Mouse (Mus musculus): ENCODE data around the gene Dpp4. TPM values are rescaled to one million over a fixed set of nuclear protein-coding genes. Genes with fewer than 3 reads are reported as not detected.

Dpp4 gene
- total and polyA plus RNA-seq, 2 experiments, result 31.0 to 122 TPM

GRCm38 (mm10) chr2:62355766-62356165 is 56.3 kb downstream of the Dpp4 start:
- TF ChIP-seq POLR2A (IDR thresholded peaks at IDR 0.05; ENCODE audit: extremely low read depth, insufficient read depth, low read length) (no peak), CTCF (IDR thresholded peaks at IDR 0.05; ENCODE audit: low read depth, low read length) (no peak)
- Histone ChIP-seq H3K27ac (replicated peaks; ENCODE audit: insufficient read depth, low read depth, low read length) (no peak overlapping the region), H3K36me3 (ENCODE audit: control insufficient read depth, insufficient read depth, low read length) (peaks cover 56% of the 10 kb centered on the region), H3K9ac (ENCODE audit: low read depth, low read length) (no peak overlapping the region), H3K79me2 (ENCODE audit: control insufficient read depth, insufficient read depth, low read length) (no peaks in the 10 kb centered on the region), H3K4me3 (ENCODE audit: insufficient read depth, low read depth, low read length) (no peak overlapping the region), H3K27me3 (ENCODE audit: control insufficient read depth, insufficient read depth, low read length) (no peaks in the 10 kb centered on the region), H3K4me1 (ENCODE audit: control insufficient read depth, insufficient read depth, low read length) (no peaks in the 10 kb centered on the region)
- WGBS, result 85% methylated on average over 6 of the region's 6 CpGs
- no peak for DNase-seq (ENCODE audit: extremely low read depth, low read depth, low spot score)

- WGBS, result 74% methylated on average over 3 of the region's 3 CpGs
- H3K4me1 ChIP-seq (ENCODE audit: control insufficient read depth, insufficient read depth, low read length), result no peaks in the 10 kb centered on the region
- DNase-seq (ENCODE audit: extremely low read depth, low read depth, low spot score), result no peak
Observed at GRCm38 (mm10) chr2:62352035-62352434, 60.0 kb downstream of the Dpp4 start.

GRCm38 (mm10) chr2:62347762-62348161 is 64.3 kb downstream of the Dpp4 start:
- peaks cover 49% of the 10 kb centered on the region for H3K36me3 ChIP-seq (ENCODE audit: control insufficient read depth, insufficient read depth, low read length)
- WGBS, result 95% methylated on average over 9 of the region's 9 CpGs
- no peak overlapping the region for H3K4me3 ChIP-seq (ENCODE audit: insufficient read depth, low read depth, low read length)
- no peaks in the 10 kb centered on the region for H3K4me1 ChIP-seq (ENCODE audit: control insufficient read depth, insufficient read depth, low read length)
- H3K27ac ChIP-seq (replicated peaks; ENCODE audit: insufficient read depth, low read depth, low read length), result no peak overlapping the region
- no peak for TF ChIP-seq POLR2A (IDR thresholded peaks at IDR 0.05; ENCODE audit: extremely low read depth, insufficient read depth, low read length)
- TF ChIP-seq CTCF (IDR thresholded peaks at IDR 0.05; ENCODE audit: low read depth, low read length), result no peak
- no peak overlapping the region for H3K9ac ChIP-seq (ENCODE audit: low read depth, low read length)
- H3K79me2 ChIP-seq (ENCODE audit: control insufficient read depth, insufficient read depth, low read length), result no peaks in the 10 kb centered on the region
- H3K27me3 ChIP-seq (ENCODE audit: control insufficient read depth, insufficient read depth, low read length), result no peaks in the 10 kb centered on the region
- DNase-seq (ENCODE audit: extremely low read depth, low read depth, low spot score), result no peak

More at GRCm38 (mm10) chr2:62352035-62352434, 60.0 kb downstream of the Dpp4 start:
- H3K9ac ChIP-seq (ENCODE audit: low read depth, low read length), result no peak overlapping the region
- H3K27ac ChIP-seq (replicated peaks; ENCODE audit: insufficient read depth, low read depth, low read length), result no peak overlapping the region
- TF ChIP-seq POLR2A (IDR thresholded peaks at IDR 0.05; ENCODE audit: extremely low read depth, insufficient read depth, low read length), result no peak
- TF ChIP-seq CTCF (IDR thresholded peaks at IDR 0.05; ENCODE audit: low read depth, low read length), result no peak
- no peaks in the 10 kb centered on the region for H3K27me3 ChIP-seq (ENCODE audit: control insufficient read depth, insufficient read depth, low read length)
- no peaks in the 10 kb centered on the region for H3K79me2 ChIP-seq (ENCODE audit: control insufficient read depth, insufficient read depth, low read length)
- H3K36me3 ChIP-seq (ENCODE audit: control insufficient read depth, insufficient read depth, low read length), result peaks cover 53% of the 10 kb centered on the region
- H3K4me3 ChIP-seq (ENCODE audit: insufficient read depth, low read depth, low read length), result no peak overlapping the region

- WGBS, result 40% methylated on average over 1 of the region's 1 CpGs
- H3K4me3 ChIP-seq (ENCODE audit: insufficient read depth, low read depth, low read length), result no peak overlapping the region
- TF ChIP-seq CTCF (IDR thresholded peaks at IDR 0.05; ENCODE audit: low read depth, low read length), result no peak
- TF ChIP-seq POLR2A (IDR thresholded peaks at IDR 0.05; ENCODE audit: extremely low read depth, insufficient read depth, low read length), result no peak
- no peak overlapping the region for H3K27ac ChIP-seq (replicated peaks; ENCODE audit: insufficient read depth, low read depth, low read length)
- no peaks in the 10 kb centered on the region for H3K27me3 ChIP-seq (ENCODE audit: control insufficient read depth, insufficient read depth, low read length)
- no peak for DNase-seq (ENCODE audit: extremely low read depth, low read depth, low spot score)
- H3K79me2 ChIP-seq (ENCODE audit: control insufficient read depth, insufficient read depth, low read length), result no peaks in the 10 kb centered on the region
- peaks cover 47% of the 10 kb centered on the region for H3K36me3 ChIP-seq (ENCODE audit: control insufficient read depth, insufficient read depth, low read length)
- H3K9ac ChIP-seq (ENCODE audit: low read depth, low read length), result no peak overlapping the region
- no peaks in the 10 kb centered on the region for H3K4me1 ChIP-seq (ENCODE audit: control insufficient read depth, insufficient read depth, low read length)
Observed at GRCm38 (mm10) chr2:62346771-62347170, 65.3 kb downstream of the Dpp4 start.

- Histone ChIP-seq H3K79me2 (ENCODE audit: control insufficient read depth, insufficient read depth, low read length) (no peaks in the 10 kb centered on the region), H3K4me1 (ENCODE audit: control insufficient read depth, insufficient read depth, low read length) (no peaks in the 10 kb centered on the region), H3K27me3 (ENCODE audit: control insufficient read depth, insufficient read depth, low read length) (no peaks in the 10 kb centered on the region), H3K9ac (ENCODE audit: low read depth, low read length) (no peak overlapping the region), H3K36me3 (ENCODE audit: control insufficient read depth, insufficient read depth, low read length) (peaks cover 43% of the 10 kb centered on the region), H3K27ac (replicated peaks; ENCODE audit: insufficient read depth, low read depth, low read length) (no peak overlapping the region), H3K4me3 (ENCODE audit: insufficient read depth, low read depth, low read length) (no peak overlapping the region)
- WGBS, result 77% methylated on average over 6 of the region's 6 CpGs
- no peak for TF ChIP-seq POLR2A (IDR thresholded peaks at IDR 0.05; ENCODE audit: extremely low read depth, insufficient read depth, low read length)
- TF ChIP-seq CTCF (IDR thresholded peaks at IDR 0.05; ENCODE audit: low read depth, low read length), result no peak
- DNase-seq (ENCODE audit: extremely low read depth, low read depth, low spot score), result no peak
Observed at GRCm38 (mm10) chr2:62344367-62344766, 67.7 kb downstream of the Dpp4 start.

GRCm38 (mm10) chr2:62341734-62342128 is 70.3 kb downstream of the Dpp4 start:
- no peak overlapping the region for H3K9ac ChIP-seq (ENCODE audit: low read depth, low read length)
- H3K36me3 ChIP-seq (ENCODE audit: control insufficient read depth, insufficient read depth, low read length), result peaks cover 45% of the 10 kb centered on the region
- no peaks in the 10 kb centered on the region for H3K27me3 ChIP-seq (ENCODE audit: control insufficient read depth, insufficient read depth, low read length)
- 86% methylated on average over 14 of the region's 14 CpGs for WGBS
- no peak overlapping the region for H3K27ac ChIP-seq (replicated peaks; ENCODE audit: insufficient read depth, low read depth, low read length)
- TF ChIP-seq POLR2A (IDR thresholded peaks at IDR 0.05; ENCODE audit: extremely low read depth, insufficient read depth, low read length) (no peak), CTCF (IDR thresholded peaks at IDR 0.05; ENCODE audit: low read depth, low read length) (no peak)
- H3K4me3 ChIP-seq (ENCODE audit: insufficient read depth, low read depth, low read length), result no peak overlapping the region
- no peaks in the 10 kb centered on the region for H3K79me2 ChIP-seq (ENCODE audit: control insufficient read depth, insufficient read depth, low read length)
- no peaks in the 10 kb centered on the region for H3K4me1 ChIP-seq (ENCODE audit: control insufficient read depth, insufficient read depth, low read length)
- no peak for DNase-seq (ENCODE audit: extremely low read depth, low read depth, low spot score)

Measured in liver, adult 2 months (tissue).